Mouse (Mus musculus) kidney, postnatal 0 days (tissue): ENCODE data around the gene Sipa1l3. TPM values are rescaled to one million over a fixed set of nuclear protein-coding genes. Genes with fewer than 3 reads are reported as not detected.

Experiments used
- ATAC-seq: fragments of 200-750 bp; cut with Nextera tagmentation; replicated peaks from 2 replicates; pipeline ENCODE4 v1.8.0; 2017; ENCODE audit warnings: low read depth, moderate number of reproducible peaks, moderate TSS enrichment, moderate library complexity; ENCODE audit not compliant: low FRiP score
- DNase-seq: peaks from one replicate; pipeline ENCODE4 v3.0.0-alpha.2; 2016; ENCODE audit warnings: low spot score
- H3K27ac ChIP-seq: fragments of 300-500 bp; sonication (generic); 2 replicates; pipeline ENCODE4 v1.5.1; 2014; ENCODE audit warnings: mild to moderate bottlenecking
- H3K27me3 ChIP-seq: fragments of 300-500 bp; sonication (generic); 2 replicates; pipeline ENCODE4 v1.6.1; 2014; ENCODE audit warnings: low read length, mixed read lengths; ENCODE audit not compliant: insufficient read depth
- H3K36me3 ChIP-seq: fragments of 300-500 bp; sonication (generic); 2 replicates; pipeline ENCODE4 v1.6.1; 2014; ENCODE audit warnings: low read length, mixed read lengths; ENCODE audit not compliant: insufficient read depth
- H3K4me1 ChIP-seq: fragments of 300-500 bp; sonication (generic); replicated peaks from 2 replicates; pipeline ENCODE4 v1.6.1; 2014; ENCODE audit warnings: antibody characterized with exemption, low read length, mixed read lengths; ENCODE audit not compliant: insufficient read depth
- H3K4me2 ChIP-seq: fragments of 300-500 bp; sonication (generic); 2 replicates; pipeline ENCODE4 v1.6.1; 2014; ENCODE audit warnings: mild to moderate bottlenecking, low read length, moderate library complexity, mixed read lengths
- H3K4me3 ChIP-seq: fragments of 300-500 bp; sonication (generic); replicated peaks from 2 replicates; pipeline ENCODE4 v1.5.1; 2014; ENCODE audit warnings: low read depth, low read length
- H3K9ac ChIP-seq: fragments of 300-500 bp; sonication (generic); 2 replicates; pipeline ENCODE4 v1.6.1; 2014; ENCODE audit warnings: low read depth, low read length
- H3K9me3 ChIP-seq: fragments of 300-500 bp; sonication (generic); replicated peaks from 2 replicates; pipeline ENCODE4 v1.6.1; 2016; ENCODE audit warnings: low read length, inconsistent platforms, mixed read lengths
- CTCF ChIP-seq: IDR thresholded peaks from 2 replicates; pipeline ENCODE4 v1.5.1; 2016; ENCODE audit warnings: antibody characterized with exemption, low read depth, mild to moderate bottlenecking, moderate library complexity
- WGBS: fragments of 180-500 bp; shearing (Covaris S2); extraction: QIAGEN DNeasy Blood & Tissue Kit; methylation state at CpG from one replicate; pipeline ENCODE4 v1.1.7; 2014; 5-methylcytosine and 5-hydroxymethylcytosine counted together
- polyA plus RNA-seq: library from polyadenylated mRNA; unstranded; fragments of >200 nt; fragmentation: Nextera tagmentation; extraction: Ambion mirVana; gene quantifications from 2 replicates; pipeline ENCODE4 v1.2.1, GENCODE M21; 2015

Sipa1l3 gene
- polyA plus RNA-seq, 1 experiment from 2014 or later = 8.3 TPM

- Histone ChIP-seq H3K9me3 (no peaks in the 10 kb centered on the region), H3K27ac (no peak overlapping the region), H3K9ac (no peak overlapping the region), H3K4me2 (no peak overlapping the region), H3K4me1 (peaks cover 3% of the 10 kb centered on the region), H3K36me3 (no peaks in the 10 kb centered on the region), H3K27me3 (no peaks in the 10 kb centered on the region), H3K4me3 (no peak overlapping the region)
- WGBS = 68% methylated on average over 3 of the region's 3 CpGs
- DNase-seq (no peak), ATAC-seq (no peak)
- TF ChIP-seq CTCF = no peak
These were observed 96.6 kb downstream of the Sipa1l3 start for GRCm38 (mm10) chr7:29421909-29422244.

GRCm38 (mm10) chr7:29421240-29421908 is 97.1 kb downstream of the Sipa1l3 start:
- peaks cover 3% of the 10 kb centered on the region for H3K4me1 ChIP-seq
- TF ChIP-seq CTCF = no peak
- WGBS = 59% methylated on average over 12 of the region's 12 CpGs
- H3K9ac ChIP-seq = no peak overlapping the region
- H3K9me3 ChIP-seq = no peaks in the 10 kb centered on the region
- H3K36me3 ChIP-seq = no peaks in the 10 kb centered on the region
- H3K27ac ChIP-seq = no peak overlapping the region
- H3K27me3 ChIP-seq = no peaks in the 10 kb centered on the region
- H3K4me2 ChIP-seq = no peak overlapping the region
- ATAC-seq (no peak), DNase-seq (no peak)
- H3K4me3 ChIP-seq = no peak overlapping the region

- DNase-seq = no peak
- H3K4me2 ChIP-seq = no peak overlapping the region
- H3K36me3 ChIP-seq = no peaks in the 10 kb centered on the region
- H3K27me3 ChIP-seq = no peaks in the 10 kb centered on the region
- TF ChIP-seq CTCF = no peak
- H3K9ac ChIP-seq = no peak overlapping the region
- H3K4me1 ChIP-seq = peaks cover 3% of the 10 kb centered on the region; the same call in 1 of the 2 replicates
- no peak overlapping the region for H3K4me3 ChIP-seq
- whole genome bisulfite sequencing = 52% methylated on average over 4 of the region's 4 CpGs
- no peaks in the 10 kb centered on the region for H3K9me3 ChIP-seq
- ATAC-seq = no peak
- no peak overlapping the region for H3K27ac ChIP-seq
These were observed 98.6 kb downstream of the Sipa1l3 start for GRCm38 (mm10) chr7:29419836-29420235.

- H3K4me3 ChIP-seq = no peak overlapping the region
- no peak overlapping the region for H3K4me2 ChIP-seq
- H3K27ac ChIP-seq = no peak overlapping the region
- 54% methylated on average over 6 of the region's 6 CpGs for WGBS
- H3K4me1 ChIP-seq = peaks cover 3% of the 10 kb centered on the region; the same call in 1 of the 2 replicates
- H3K27me3 ChIP-seq = no peaks in the 10 kb centered on the region
- TF ChIP-seq CTCF = no peak
- no peaks in the 10 kb centered on the region for H3K9me3 ChIP-seq
- no peak overlapping the region for H3K9ac ChIP-seq
- no peaks in the 10 kb centered on the region for H3K36me3 ChIP-seq
- peak; percentile 59 for DNase-seq
- no peak for ATAC-seq
These were observed 100.2 kb downstream of the Sipa1l3 start for GRCm38 (mm10) chr7:29418231-29418630.

- Histone ChIP-seq H3K4me3 (no peak overlapping the region), H3K9me3 (no peaks in the 10 kb centered on the region), H3K27me3 (no peaks in the 10 kb centered on the region), H3K27ac (no peak overlapping the region), H3K4me2 (no peak overlapping the region), H3K4me1 (peaks cover 3% of the 10 kb centered on the region; the same call in 1 of the 2 replicates), H3K36me3 (no peaks in the 10 kb centered on the region), H3K9ac (no peak overlapping the region)
- ATAC-seq (no peak), DNase-seq (no peak)
- 46% methylated on average over 8 of the region's 8 CpGs for WGBS
- no peak for TF ChIP-seq CTCF
These were observed 100.9 kb downstream of the Sipa1l3 start for GRCm38 (mm10) chr7:29417332-29418069.

GRCm38 (mm10) chr7:29416906-29417305 is 101.5 kb downstream of the Sipa1l3 start:
- Histone ChIP-seq H3K4me3 (no peak overlapping the region), H3K27ac (no peak overlapping the region), H3K27me3 (no peaks in the 10 kb centered on the region), H3K4me2 (no peak overlapping the region), H3K9me3 (no peaks in the 10 kb centered on the region), H3K36me3 (no peaks in the 10 kb centered on the region), H3K9ac (no peak overlapping the region), H3K4me1 (peaks cover 3% of the 10 kb centered on the region; the same call in 1 of the 2 replicates)
- ATAC-seq = no peak
- 54% methylated on average over 2 of the region's 2 CpGs for WGBS
- DNase-seq = no peak
- TF ChIP-seq CTCF = no peak
